Mouse (Mus musculus): ENCODE data around the gene Slc24a4.

Slc24a4 gene

GRCm38 (mm10) chr12:102128081-102128790, at the start of gene Slc24a4:
Gene Slc24a4, plus strand, starts transcription at chr12:102128733.
- peak; percentile 36 for DNase-seq

DNA sequence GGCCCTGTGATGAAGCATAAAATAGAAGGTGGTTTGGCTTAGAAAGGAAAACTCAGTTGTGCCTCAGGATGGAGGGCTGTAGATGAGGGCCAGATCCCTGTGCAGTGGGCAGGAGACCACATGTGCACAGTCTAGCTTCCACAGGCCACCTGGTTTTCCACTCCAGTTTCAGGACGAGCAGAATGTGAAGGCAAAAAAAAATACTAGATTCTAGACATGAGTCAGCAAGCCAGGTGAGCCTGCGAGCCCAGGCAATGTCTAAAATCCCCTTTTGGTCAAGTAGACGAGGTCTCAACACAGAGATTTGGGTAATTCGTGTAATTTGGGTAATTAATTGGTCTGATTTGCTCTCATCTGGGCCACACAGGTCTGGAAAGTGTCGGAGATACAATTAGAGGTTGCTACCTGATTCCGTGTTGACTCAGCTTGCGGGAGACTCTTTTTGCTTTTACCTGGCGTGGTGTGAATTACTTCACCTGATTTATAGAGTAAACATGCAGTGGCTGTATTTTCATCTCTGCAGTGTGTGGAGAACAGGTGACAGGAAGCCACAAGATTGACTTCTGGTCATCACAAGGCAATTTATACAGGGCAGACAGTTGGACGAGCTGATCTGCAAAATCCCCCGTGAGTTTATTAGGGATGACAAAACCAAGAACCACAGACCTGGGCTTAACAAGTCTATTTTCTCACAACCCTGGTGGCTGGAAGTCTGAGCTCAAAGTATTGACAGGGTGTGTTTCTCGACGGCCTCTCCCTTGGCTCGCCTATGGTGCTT, 45.7 kb upstream of the Slc24a4 start:
- no peak for DNase-seq

- DNase-seq, result no peak
Observed at GRCm38 (mm10) chr12:102090535-102090934, 38.0 kb upstream of the Slc24a4 start.

DNA sequence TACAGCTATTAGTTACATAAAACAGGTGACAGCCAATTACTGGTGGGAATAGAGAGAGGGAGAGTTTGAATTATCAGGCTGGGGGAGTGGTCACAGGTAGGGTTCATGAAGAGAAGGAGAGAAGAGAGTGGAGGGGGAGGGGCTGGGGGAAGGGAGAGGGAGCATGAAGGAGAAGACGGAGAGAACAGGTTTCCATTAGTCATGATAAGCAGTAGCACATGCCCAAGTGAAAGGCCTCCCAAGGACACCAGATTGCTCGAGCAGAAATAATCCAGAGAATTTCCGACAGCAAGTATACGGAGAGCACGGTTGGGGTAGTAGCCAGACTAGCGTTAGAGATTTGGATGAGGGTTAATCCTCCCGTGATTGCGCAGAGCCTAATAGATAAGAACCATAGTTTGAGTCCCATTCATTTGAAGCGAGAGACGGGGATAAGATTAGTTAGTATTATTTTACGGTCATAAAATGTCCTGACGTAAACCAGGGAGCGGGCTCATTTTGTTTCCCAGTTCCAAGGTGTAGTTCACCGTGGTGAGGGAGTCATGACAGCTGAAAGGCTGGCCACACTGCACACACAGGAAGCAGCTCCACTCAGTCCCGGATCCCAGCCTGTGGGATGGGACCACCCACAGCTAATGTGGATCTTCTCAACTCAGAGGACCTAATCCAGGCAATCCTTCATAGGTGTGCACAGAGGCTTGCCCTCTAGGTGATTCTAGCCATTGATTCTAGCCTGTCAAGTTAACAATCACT, 36.0 kb upstream of the Slc24a4 start:
- DNase-seq, result no peak

DNA sequence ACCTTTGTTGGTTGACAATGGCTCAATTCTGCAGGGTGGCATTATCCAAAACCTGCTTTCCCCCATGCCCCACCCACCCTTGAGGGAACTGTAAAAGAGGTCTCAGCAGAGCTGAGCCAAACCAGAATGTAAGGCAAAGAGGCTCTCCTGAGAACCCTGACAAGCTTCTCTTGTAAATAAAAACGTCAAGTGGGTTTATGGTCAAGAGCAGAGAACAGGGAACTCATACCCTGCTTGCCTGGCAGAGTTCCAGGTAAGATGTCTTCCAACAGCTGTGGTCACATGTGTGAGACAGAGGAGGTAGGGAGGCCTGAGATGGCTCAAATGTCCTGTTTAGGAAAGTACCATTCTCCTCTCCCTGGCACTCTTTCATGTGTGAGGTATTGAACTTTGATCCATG, 22.5 kb upstream of the Slc24a4 start:
- DNase-seq, result no peak

DNA sequence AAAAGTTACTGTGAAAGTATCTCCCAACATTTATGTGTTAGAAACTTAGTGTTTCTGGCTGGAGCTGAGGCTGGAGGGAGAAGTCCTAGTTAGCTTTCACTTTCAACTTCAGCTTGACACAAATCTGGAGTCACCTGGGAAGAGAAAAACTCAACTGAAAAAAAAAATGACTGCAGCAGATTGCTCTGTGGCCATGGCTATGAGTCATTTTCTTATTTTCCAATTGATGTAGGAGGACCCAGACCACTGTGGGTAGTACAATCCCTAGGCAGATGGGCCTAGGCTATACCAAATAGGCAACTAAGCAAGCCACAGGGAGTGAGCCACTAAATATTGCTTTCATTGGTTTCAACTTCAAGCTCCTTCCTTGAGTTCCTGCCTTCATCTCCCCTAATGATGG, 19.7 kb upstream of the Slc24a4 start:
- DNase-seq, result no peak

GRCm38 (mm10) chr12:102112491-102112890, 16.0 kb upstream of the Slc24a4 start:
- no peak for DNase-seq

DNA sequence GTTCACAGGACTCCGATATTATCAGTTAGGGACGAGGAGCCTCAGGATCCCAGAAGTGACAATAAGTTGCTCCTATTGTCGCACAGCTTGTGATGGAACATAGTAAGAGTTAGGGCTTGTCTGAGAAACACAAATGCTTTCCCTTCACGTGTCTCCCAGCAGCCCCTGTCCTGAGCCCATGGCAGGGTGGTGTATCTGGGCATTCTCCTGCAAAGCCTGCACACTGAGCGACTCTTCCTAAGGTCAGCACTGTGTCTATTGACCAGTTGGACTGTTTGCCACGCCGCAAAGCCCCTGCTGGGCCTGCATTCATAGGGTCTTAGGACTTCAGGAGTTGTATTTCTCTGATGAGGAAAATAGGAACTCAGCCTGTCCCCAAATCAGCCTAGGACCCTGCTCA, 15.6 kb upstream of the Slc24a4 start:
- no peak for DNase-seq

DNA sequence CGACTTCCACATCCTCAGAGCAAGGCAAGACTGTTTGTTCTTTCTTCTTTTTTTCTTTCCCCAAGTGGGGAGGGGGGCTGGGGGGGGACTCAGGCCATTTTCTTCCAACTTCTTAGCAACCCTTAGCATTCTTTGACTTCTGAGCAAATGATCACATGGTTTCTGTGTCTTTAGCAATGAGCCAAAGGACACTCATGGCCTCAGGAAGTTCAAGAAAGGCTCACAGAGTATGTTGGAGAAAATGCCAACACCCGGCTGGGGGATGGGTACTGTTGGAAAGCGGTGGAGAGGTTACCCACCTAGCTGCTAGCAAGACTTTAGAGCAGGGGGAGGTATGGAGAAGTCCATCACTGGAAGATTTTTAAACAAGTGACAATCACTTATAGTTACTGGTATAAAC, 15.1 kb upstream of the Slc24a4 start:
- DNase-seq, result no peak

GRCm38 (mm10) chr12:102116580-102116979, 12.0 kb upstream of the Slc24a4 start:
- DNase-seq, result no peak

DNA sequence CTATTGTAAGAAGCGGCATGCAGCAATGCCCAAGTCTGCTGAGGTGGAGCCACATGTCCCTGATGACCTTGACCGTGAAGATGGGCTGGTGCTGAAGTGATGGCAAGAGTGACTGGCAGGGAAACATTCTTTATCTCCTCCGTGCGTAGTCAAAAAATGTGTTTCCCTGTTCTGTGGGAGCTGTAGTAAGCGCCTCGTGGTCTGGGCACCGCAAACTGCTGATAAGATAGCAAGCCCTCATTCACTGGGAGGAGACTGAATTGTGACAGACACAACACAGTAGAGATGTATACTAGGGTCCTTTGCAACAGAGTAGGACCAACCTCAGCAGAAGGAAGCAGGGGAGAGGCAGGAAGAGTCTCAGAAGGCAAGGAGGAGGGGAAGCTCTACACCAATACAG, 10.5 kb upstream of the Slc24a4 start:
- DNase-seq, result no peak

- DNase-seq, result no peak
Observed at GRCm38 (mm10) chr12:102127601-102128000, 932 bp upstream of the Slc24a4 start.

DNA sequence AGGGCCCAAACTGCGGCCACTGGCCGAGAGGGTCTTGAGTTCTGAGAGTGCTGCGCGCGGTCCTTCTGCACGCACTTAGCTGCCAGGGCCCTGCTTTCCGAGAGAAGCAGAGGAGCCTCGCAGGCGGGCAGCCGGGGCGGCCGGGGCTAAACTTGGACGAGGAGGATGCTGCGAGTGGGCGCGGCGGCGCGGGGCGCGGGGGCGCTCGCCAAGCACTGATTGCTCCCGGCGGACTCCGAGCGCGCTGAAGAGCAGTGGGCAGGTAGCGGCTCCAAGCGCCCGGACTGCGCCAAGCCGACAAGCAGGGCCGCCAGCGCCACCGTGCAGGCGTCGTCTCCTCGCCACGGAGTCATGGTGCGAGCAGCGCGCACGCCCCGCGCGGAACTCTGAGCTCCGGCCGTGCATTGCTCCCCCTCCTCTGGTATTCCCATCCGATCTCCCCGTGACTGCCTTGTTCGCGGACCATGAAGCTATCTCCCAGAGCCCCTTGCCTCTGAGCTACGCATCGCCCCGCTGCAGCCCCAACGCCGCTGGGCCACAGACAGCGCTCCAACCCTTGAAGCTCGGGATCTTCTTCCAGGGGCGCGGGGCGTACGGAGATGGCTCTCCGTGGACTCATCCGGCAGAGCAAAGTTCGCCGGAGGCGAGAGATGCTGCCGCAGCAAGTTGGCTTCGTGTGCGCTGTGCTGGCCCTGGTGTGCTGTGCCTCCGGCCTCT, 416 bp downstream of the Slc24a4 start:
- peak; percentile 77 for DNase-seq

DNA sequence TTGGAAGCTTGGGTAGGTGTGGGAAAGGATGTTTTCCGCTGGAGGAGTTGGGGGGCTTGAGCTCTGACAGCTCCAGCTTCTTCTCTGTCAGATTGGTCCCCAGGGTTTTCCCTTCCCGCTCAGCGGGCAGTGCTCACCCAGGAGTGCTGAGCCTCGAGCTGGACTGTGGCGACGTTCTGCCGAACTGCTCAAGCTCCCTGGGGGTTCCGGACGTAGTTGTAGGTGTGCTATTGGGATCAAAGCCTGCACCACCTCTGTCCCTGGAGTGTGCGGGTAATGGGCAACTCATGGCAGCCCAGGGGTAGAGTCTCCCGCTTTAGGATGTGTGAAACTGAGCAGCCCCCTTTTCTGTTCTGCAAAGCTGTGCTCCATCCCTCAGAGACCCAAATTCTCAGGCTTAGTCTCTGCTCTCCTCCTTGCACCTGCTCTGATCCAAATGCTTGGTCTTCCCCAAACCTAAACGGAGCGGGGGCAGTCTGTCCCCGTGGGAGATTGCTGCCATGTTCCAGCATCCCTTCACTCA, 1.0 kb downstream of the Slc24a4 start:
- no peak for DNase-seq

DNA sequence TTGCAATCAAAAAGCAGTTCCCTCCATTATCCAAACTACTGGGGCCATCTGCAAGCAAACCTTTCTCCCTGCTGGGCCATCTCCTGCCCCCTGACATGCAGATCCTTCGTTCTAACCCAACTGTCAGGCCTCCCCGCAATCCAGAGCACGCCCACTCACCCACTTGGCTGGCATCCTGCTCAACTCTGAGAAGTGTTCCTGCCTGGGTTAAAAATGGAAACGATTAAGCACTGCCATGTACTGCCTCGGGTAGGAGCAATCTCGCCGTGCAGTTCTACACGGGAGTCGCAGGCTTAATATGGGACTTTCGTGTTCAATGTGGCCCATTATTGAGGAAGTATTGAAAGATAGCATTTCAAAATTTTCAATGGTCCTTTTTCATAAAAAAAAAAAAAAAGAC, 11.2 kb downstream of the Slc24a4 start:
- no peak for DNase-seq

- no peak for DNase-seq
Observed at GRCm38 (mm10) chr12:102141330-102141729, 12.8 kb downstream of the Slc24a4 start.

GRCm38 (mm10) chr12:102147678-102148077, 19.1 kb downstream of the Slc24a4 start:
- no peak for DNase-seq

DNA sequence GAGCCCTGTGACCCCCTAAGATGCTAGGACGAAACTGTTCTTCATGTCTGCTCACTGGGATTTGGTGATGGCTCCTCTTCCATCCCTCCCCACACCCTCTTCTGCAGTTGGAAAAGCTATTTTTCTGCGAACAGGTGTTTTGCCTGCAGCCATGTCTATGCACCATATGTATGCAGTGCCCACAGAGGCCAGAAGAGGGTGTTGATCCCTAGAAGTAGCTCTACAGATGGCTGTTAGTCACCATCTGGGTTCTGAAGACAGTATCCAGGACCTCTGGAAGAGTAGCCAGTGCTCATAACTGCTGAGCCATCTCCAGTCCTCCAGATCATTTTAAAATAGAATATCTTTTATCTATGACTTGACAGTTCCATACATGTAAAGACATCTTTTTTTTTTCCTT, 20.2 kb downstream of the Slc24a4 start:
- no peak for DNase-seq

DNA sequence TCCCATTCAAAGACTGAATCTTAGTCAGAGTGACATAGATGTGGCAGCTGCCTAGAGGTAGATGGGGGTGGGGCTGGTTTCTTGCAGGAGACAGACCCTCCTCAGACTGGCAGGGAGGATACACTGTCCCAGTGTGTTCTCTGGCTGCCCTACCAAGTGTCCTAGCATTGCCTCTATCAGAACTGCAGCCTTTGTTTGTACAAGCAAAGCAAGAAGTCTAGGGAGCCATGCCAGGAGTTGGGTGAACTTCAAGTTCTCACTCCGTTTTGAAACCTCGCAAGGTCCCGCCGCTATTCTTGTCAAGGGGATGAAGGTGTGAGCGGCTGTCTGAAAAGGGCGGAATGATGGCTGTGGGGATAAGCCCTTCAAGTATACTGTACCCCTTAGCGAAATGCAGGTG, 22.7 kb downstream of the Slc24a4 start:
- DNase-seq, result no peak

DNA sequence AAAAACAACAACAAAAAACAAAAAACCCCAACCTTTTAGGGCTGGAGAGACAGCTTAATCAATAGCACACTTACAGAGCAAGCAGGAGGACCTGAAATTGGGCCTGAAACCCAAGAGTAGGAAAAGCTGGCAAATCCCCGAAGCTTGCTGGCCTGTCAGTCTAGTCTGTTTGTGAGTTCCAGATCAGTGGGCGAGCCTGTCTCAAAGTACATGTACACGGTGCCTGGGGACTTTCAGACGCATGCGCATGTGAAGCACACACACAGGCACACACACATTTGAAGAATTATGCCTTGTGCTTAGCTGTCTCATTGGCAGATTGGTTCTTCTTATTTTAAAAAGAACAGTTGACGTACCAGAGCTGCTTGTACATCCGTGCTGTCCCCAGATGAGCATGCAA, 25.3 kb downstream of the Slc24a4 start:
- no peak for DNase-seq

DNA sequence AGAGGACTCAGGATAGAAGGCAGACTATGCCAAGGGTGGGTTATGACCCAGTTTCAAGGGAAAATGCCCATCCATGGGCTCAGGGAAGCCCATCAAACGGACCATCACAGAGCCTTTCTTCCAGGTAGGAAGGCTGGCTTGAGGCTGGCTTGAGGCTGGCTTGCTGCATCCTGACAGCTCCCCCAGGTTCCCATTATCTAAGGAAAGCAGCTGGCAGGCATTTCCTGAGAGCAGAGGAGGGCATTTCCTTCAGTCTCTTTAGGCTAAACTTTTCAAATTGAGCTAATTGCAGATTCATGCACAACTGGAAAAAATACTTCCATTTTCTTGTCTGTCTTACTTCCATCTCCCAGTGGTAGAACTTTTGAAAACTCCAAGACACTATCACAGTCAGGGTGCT, 26.3 kb downstream of the Slc24a4 start:
- no peak for DNase-seq

GRCm38 (mm10) chr12:102164632-102165031, 36.1 kb downstream of the Slc24a4 start:
- no peak for DNase-seq
